Mouse (Mus musculus): Measurements from ENCODE around the gene Ccn1. TPM values are rescaled to one million over a fixed set of nuclear protein-coding genes. Genes with fewer than 3 reads are reported as not detected.

The Ccn1 gene
- polyA plus RNA-seq, 1 experiment from 2014 or later = 27.2 TPM

DNA sequence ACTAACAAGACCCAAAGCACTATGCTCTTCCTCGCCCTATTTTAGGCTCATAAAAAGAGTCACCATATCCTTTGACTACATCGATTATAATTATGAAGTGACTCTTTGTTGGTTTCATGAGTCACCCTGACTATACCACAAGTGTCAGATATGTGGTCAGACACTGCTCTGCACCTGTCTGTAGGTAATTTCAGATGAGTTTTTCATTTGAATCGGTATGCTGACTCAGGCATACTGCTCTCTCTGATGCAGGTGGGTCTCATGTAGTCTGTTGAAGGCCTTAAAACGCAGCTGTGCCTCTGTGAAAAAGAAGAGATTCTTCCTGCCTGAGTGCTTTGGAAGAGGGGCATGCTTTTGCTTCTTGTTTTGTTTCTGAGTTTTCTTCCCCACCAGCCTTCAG lies 16.6 kb upstream of the Ccn1 start:
- H3K27ac ChIP-seq (replicated peaks) = no peak overlapping the region
- no peaks in the 10 kb centered on the region for H3K9me3 ChIP-seq
- no peaks in the 10 kb centered on the region for H3K27me3 ChIP-seq
- no peak overlapping the region for H3K9ac ChIP-seq (replicated peaks)
- H3K4me1 ChIP-seq = no peaks in the 10 kb centered on the region
- H3K4me2 ChIP-seq (replicated peaks) = no peak overlapping the region
- ATAC-seq (replicated peaks) = no peak
- no peaks in the 10 kb centered on the region for H3K36me3 ChIP-seq
- WGBS = 91% methylated on average over 4 of the region's 4 CpGs
- H3K4me3 ChIP-seq = no peak overlapping the region

- Histone ChIP-seq H3K36me3 (no peaks in the 10 kb centered on the region), H3K4me3 (no peak overlapping the region), H3K9me3 (no peaks in the 10 kb centered on the region), H3K27me3 (0 out of 2 replicates have a peak, but pooled peaks cover 4% of the 10 kb centered on the region), H3K27ac (replicated peaks) (no peak overlapping the region), H3K4me2 (replicated peaks) (no peak overlapping the region), H3K9ac (replicated peaks) (no peak overlapping the region), H3K4me1 (peaks cover 19% of the 10 kb centered on the region)
- no peak for ATAC-seq (replicated peaks)
- 29% methylated on average over 14 of the region's 14 CpGs for WGBS
Observed at GRCm38 (mm10) chr3:145656993-145657713, 7.4 kb upstream of the Ccn1 start.

DNA sequence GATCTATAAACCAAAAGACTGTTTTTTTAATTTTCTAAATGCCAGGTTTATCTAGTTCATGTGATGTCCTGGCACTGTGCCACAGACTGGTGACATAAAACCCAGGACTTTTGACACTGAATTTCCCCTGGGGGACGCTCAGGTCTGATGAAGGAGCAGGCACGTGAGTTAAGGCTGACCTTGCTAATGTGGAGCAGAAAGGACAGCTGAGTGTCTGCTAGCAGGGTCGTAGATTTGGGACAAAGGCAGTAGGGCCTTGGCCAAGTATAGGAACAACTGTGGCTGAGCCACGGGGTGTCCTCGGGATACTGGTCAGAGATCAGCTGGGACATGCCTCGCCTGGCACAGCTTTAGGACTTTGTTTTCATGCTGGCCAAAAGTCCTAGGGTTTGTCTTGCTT lies 5.2 kb upstream of the Ccn1 start:
- Histone ChIP-seq H3K4me2 (replicated peaks) (no peak overlapping the region), H3K4me3 (no peak overlapping the region), H3K9ac (replicated peaks) (no peak overlapping the region), H3K36me3 (no peaks in the 10 kb centered on the region), H3K27me3 (0 out of 2 replicates have a peak, but pooled peaks cover 4% of the 10 kb centered on the region), H3K9me3 (no peaks in the 10 kb centered on the region), H3K4me1 (peaks cover 39% of the 10 kb centered on the region), H3K27ac (replicated peaks) (no peak overlapping the region)
- whole genome bisulfite sequencing = 75% methylated on average over 6 of the region's 6 CpGs
- ATAC-seq (replicated peaks) = no peak

DNA sequence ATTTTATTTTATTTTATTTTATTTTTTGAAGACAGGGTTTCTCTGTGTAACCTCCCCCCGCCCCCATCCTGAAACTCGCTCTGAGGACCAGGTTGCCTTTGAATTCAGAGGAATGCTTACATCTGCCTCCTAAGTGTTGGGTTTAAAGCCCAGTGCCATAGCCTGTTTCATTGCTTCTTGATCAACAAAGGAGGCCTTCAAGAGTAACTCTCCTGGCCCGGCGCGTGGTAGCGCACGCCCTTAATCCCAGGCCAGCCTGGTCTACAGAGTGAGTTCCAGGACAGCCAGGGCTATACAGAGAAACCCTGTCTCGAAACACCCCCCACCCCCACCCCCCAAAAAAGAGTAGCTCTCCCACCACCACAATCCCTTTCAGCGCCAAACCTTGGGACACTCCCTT lies 4.2 kb upstream of the Ccn1 start:
- no peak overlapping the region for H3K4me2 ChIP-seq (replicated peaks)

GRCm38 (mm10) chr3:145653191-145653940 lies 3.6 kb upstream of the Ccn1 start:
- peaks cover 7% of the 10 kb centered on the region for H3K27me3 ChIP-seq
- ATAC-seq (replicated peaks) = peak; percentile 12
- H3K27ac ChIP-seq (replicated peaks) = no peak overlapping the region
- H3K4me2 ChIP-seq (replicated peaks) = peak overlapping the region; percentile 76
- 2% methylated on average over 53 of the region's 53 CpGs for WGBS
- H3K9me3 ChIP-seq = no peaks in the 10 kb centered on the region
- H3K9ac ChIP-seq (replicated peaks) = peak overlapping the region; percentile 48
- no peaks in the 10 kb centered on the region for H3K36me3 ChIP-seq
- H3K4me3 ChIP-seq = peak overlapping the region; percentile 40
- H3K4me1 ChIP-seq = peaks cover 53% of the 10 kb centered on the region

More for the DNA sequence above, 4.2 kb upstream of the Ccn1 start:
- 72% methylated on average over 9 of the region's 9 CpGs for WGBS
- no peak overlapping the region for H3K27ac ChIP-seq (replicated peaks)
- peaks cover 48% of the 10 kb centered on the region for H3K4me1 ChIP-seq
- no peak overlapping the region for H3K4me3 ChIP-seq
- 0 out of 2 replicates have a peak, but pooled peaks cover 4% of the 10 kb centered on the region for H3K27me3 ChIP-seq
- H3K36me3 ChIP-seq = no peaks in the 10 kb centered on the region
- H3K9me3 ChIP-seq = no peaks in the 10 kb centered on the region
- no peak overlapping the region for H3K9ac ChIP-seq (replicated peaks)
- ATAC-seq (replicated peaks) = no peak

- Histone ChIP-seq H3K4me2 (replicated peaks) (peak overlapping the region; percentile 76), H3K27ac (replicated peaks) (no peak overlapping the region), H3K4me1 (peaks cover 62% of the 10 kb centered on the region), H3K4me3 (peak overlapping the region; percentile 40), H3K9me3 (no peaks in the 10 kb centered on the region), H3K9ac (replicated peaks) (peak overlapping the region; percentile 48; the same call in 1 of the 2 replicates), H3K36me3 (no peaks in the 10 kb centered on the region), H3K27me3 (peaks cover 12% of the 10 kb centered on the region)
- 13% methylated on average over 20 of the region's 20 CpGs for WGBS
- no peak for ATAC-seq (replicated peaks)
Observed at GRCm38 (mm10) chr3:145652322-145653131, 2.7 kb upstream of the Ccn1 start.

DNA sequence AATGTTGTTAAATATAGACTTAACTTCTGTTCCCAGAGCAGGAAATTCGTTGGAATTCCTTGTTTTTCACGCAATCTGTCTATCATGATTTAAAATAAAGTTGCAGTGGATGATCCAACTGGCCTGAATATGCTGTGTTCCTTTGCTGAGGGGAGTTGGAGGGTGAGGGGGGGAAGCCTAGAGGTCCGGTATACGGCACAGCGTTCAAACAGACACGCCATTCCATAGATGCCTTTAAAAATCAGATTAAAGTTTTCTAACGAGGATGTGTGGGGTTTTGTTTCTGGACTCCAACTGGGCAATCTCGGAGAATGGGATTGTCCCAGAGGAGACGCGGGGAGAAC lies 2.2 kb upstream of the Ccn1 start:
- Histone ChIP-seq H3K27me3 (peaks cover 12% of the 10 kb centered on the region), H3K9ac (replicated peaks) (no peak overlapping the region)

DNA sequence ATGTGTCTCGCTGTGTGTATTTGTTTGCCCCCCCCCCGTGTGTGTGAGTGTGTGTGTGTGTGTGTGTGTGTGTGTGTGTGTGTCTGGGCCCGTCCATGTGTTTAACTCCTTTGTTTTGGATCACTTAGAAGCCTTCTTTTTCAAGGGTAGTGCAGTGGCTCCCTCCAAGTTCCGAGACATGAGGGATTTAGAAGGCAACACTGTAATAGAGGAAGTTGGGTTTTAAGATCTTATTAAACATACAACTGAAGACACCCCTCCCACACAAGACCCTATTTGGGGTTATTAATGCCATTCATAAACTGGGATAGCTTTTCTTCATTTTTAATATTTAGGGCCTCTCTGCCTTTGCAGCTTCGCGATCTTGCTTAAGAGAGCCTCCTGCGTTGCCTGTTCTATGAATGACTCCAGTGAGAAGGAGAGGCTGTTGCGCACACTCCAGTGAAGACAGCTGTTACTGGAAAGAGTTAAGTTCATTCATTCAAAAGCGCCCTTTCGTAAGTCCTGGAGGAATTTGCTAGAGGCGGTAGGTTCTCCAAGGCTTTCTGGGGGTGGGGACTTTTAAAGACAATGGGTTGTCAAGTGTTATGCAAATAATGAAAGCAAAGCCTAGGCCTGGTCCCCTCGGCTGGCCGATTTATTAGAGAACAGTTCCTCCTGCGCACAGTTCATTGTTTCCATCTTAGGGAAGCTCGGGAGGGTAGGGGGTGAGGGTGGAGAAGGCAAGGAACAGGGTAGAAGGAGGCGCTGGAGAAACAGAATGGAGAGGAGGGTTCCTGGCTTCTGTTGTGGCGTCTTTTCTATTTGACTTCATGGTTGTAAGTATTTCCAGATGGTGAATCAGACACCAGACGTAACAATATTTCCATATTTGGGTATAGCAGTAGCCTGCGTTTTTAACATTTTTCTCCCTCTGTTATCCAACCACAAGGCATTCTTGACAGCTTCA lies 1.5 kb upstream of the Ccn1 start:
- Histone ChIP-seq H3K27me3 (peaks cover 12% of the 10 kb centered on the region), H3K36me3 (no peaks in the 10 kb centered on the region), H3K9ac (replicated peaks) (no peak overlapping the region), H3K27ac (replicated peaks) (peak overlapping the region; percentile 36), H3K4me3 (peak overlapping the region; percentile 51; the same call in 1 of the 2 replicates), H3K4me2 (replicated peaks) (peak overlapping the region; percentile 76), H3K4me1 (peaks cover 68% of the 10 kb centered on the region), H3K9me3 (no peaks in the 10 kb centered on the region)
- WGBS = 4% methylated on average over 18 of the region's 19 CpGs
- peak; percentile 15; the same call in 1 of the 2 replicates for ATAC-seq (replicated peaks)

More for the DNA sequence above, 2.2 kb upstream of the Ccn1 start:
- H3K4me1 ChIP-seq = peaks cover 66% of the 10 kb centered on the region
- peak overlapping the region; percentile 76 for H3K4me2 ChIP-seq (replicated peaks)
- H3K4me3 ChIP-seq = 0 out of 2 replicates have a peak overlapping the region, but pooled peaks have one; percentile 1
- H3K9me3 ChIP-seq = no peaks in the 10 kb centered on the region
- no peaks in the 10 kb centered on the region for H3K36me3 ChIP-seq
- ATAC-seq (replicated peaks) = no peak
- H3K27ac ChIP-seq (replicated peaks) = no peak overlapping the region
- WGBS = 6% methylated on average over 10 of the region's 10 CpGs

GRCm38 (mm10) chr3:145650298-145651011 lies 674 bp upstream of the Ccn1 start:
- Histone ChIP-seq H3K9ac (replicated peaks) (no peak overlapping the region), H3K4me1 (peaks cover 73% of the 10 kb centered on the region)

DNA sequence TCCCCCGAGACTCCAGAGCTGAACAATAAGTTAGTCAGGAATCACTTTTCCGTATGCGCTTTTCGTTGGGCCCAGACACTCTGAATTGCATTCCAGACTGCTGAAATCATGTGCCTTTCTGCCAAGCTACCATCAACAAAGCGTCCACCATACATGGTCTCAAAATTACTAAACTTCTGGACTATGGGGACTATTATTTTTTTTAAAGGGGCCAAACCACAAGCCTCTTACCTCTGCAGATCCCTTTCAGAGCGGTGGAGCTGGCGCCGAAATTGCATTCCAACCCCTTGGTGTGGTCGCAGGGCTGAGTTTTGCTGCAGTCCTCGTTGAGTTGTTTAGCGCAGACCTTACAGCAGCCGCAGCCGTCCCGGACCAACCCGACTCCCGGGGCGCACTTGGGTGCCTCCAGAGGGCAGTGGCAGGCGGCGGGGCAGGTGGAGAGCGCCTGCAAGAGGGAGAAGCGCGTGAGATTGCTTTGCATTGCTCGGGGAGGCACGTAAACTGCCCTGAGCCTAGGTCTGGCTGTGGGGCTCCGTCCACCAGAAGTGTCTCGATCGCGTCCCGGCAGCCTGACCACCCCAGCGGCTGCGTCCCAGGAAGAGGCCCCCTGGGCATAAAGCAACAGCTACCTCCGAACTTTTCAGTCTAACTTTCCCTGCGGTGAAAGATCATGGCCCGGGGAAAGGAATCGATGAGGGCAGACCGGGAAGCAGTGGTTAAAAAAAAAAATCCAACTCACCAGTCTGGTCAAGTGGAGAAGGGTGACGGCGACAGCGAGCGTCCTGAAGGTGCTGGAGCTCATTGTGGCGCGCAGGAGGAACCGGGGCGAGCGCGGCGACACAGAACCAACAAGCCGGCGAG lies 560 bp downstream of the Ccn1 start:
- ATAC-seq (replicated peaks) = 0 out of 2 replicates have a peak, but pooled peaks have one; percentile 15
- Histone ChIP-seq H3K9me3 (no peaks in the 10 kb centered on the region), H3K4me2 (replicated peaks) (peak overlapping the region; percentile 76), H3K4me3 (peak overlapping the region; percentile 51), H3K36me3 (no peaks in the 10 kb centered on the region), H3K9ac (replicated peaks) (peak overlapping the region; percentile 60), H3K4me1 (peaks cover 73% of the 10 kb centered on the region), H3K27me3 (peaks cover 8% of the 10 kb centered on the region), H3K27ac (replicated peaks) (peak overlapping the region; percentile 69)
- under 1% methylated on average over 49 of the region's 49 CpGs for WGBS

More at GRCm38 (mm10) chr3:145650298-145651011, 674 bp upstream of the Ccn1 start:
- 0 out of 2 replicates have a peak, but pooled peaks have one; percentile 0 for ATAC-seq (replicated peaks)
- WGBS = under 1% methylated on average over 18 of the region's 18 CpGs
- peak overlapping the region; percentile 76 for H3K4me2 ChIP-seq (replicated peaks)
- H3K4me3 ChIP-seq = peak overlapping the region; percentile 51
- no peaks in the 10 kb centered on the region for H3K36me3 ChIP-seq
- H3K9me3 ChIP-seq = no peaks in the 10 kb centered on the region
- H3K27me3 ChIP-seq = peaks cover 12% of the 10 kb centered on the region
- peak overlapping the region; percentile 36; the same call in 1 of the 2 replicates for H3K27ac ChIP-seq (replicated peaks)
